Mouse (Mus musculus) kidney, postnatal 14 days (tissue): ENCODE results near the gene Gm960.
"Not testable (repeated sequence)": the region's sequence is repeated elsewhere in the genome, so short reads cannot be mapped to it uniquely, and the experiment has no call there.

Experiments
- DNase-seq: peaks from one replicate; pipeline ENCODE4 v3.0.0; 2022; ENCODE audit warnings: mixed read lengths

Gene Gm960

GRCm38 (mm10) chr19:4587426-4587825 lies 111.0 kb downstream of the Gm960 start:
- DNase-seq: no peak

DNA sequence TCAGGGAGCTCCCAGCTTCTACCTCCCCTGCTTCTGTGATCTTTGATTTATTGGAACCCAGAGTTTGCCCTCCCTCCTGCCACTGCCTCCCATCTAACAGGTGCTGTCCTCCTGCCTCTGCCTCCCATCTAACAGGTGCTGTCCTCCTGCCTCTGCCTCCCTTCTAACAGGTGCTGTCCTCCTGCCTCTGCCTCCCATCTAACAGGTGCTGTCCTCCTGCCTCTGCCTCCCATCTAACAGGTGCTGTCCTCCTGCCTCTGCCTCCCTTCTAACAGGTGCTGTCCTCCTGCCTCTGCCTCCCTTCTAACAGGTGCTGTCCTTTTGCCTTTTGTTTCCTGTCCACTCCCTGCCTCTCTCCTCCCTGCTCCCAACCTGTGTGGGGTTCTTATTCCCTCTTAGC lies 111.7 kb downstream of the Gm960 start:
- not testable (repeated sequence) for DNase-seq

DNA sequence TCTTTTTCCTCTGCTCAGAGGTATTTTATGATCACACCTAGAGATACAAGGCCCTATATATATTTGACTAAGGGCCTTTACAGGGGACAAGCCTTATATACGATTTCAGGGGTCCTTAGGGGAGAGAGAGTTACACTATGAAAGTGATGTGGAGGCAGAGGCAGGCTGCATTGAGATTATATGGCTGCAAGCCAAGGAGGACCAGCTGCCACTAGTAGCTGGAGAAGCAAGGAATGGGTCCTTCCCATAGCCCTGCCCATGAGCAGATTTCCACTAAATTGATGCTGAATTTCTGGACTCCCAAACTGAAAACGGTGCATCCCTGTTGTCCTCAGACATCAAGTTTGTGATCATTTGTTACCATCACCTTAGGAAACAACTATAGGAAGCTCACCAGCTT lies 114.6 kb downstream of the Gm960 start:
- no peak for DNase-seq

- no peak for DNase-seq
Measured at GRCm38 (mm10) chr19:4579296-4579695, 119.2 kb downstream of the Gm960 start.

DNA sequence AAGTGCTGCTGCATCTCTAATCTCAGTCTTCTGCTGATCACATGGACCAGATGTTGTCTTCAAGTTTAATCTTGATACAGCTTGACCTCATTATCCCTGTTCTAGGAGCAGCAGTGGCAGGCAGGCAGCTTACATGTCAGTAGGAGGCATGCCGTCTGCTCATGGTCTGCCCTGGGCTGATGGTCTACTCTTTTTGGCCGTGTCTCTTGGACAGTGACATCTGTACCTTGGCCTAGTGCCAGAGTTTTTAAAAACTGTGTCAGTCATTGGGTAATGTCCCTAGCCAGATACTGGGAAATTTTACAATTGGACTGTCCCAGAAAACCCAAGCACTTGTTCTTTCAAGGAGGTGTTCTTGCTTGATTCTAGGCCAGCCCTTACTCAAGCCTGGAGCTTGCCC lies 119.7 kb downstream of the Gm960 start:
- peak; percentile 64 for DNase-seq
